Mouse (Mus musculus) ES-E14 (cell line): Measurements from ENCODE around the gene Flnc. TPM values are rescaled to one million over a fixed set of nuclear protein-coding genes. Genes with fewer than 3 reads are reported as not detected.

ENCODE experiments used
- DNase-seq: peaks from one replicate; pipeline ENCODE4 v3.0.0-alpha.2; 2013; ENCODE audit warnings: low read depth, low spot score
- H3K27ac ChIP-seq: 2 replicates; pipeline ENCODE4 v1.5.1; 2012; ENCODE audit warnings: low read depth, mild to moderate bottlenecking, low read length, moderate library complexity, mixed read lengths; ENCODE audit not compliant: poor library complexity, insufficient read depth, severe bottlenecking
- H3K36me3 ChIP-seq: 2 replicates; pipeline ENCODE4 v1.6.1; 2012; ENCODE audit warnings: mild to moderate bottlenecking, low read length, moderate library complexity, mixed read lengths; ENCODE audit not compliant: control insufficient read depth, poor library complexity, insufficient read depth, severe bottlenecking
- H3K4me1 ChIP-seq, 2 experiments: fragments of 150-350 bp in 1 of 2; sonication (generic) in 1 of 2; 2 replicates each; pipeline ENCODE4 v1.6.1; 2012; ENCODE audit warnings: low read length in 2 of 2, mild to moderate bottlenecking in 1 of 2, mixed read lengths in 1 of 2; ENCODE audit not compliant: control insufficient read depth in 2 of 2, insufficient read depth in 2 of 2, poor library complexity in 1 of 2
- H3K4me3 ChIP-seq, 2 experiments: fragments of 150-350 bp in 1 of 2; sonication (generic) in 1 of 2; 2 replicates each; pipeline ENCODE4 v1.5.1; 2012; ENCODE audit warnings: low read length in 2 of 2, low read depth in 1 of 2, mild to moderate bottlenecking in 1 of 2, mixed read lengths in 1 of 2; ENCODE audit not compliant: insufficient read depth in 1 of 2, poor library complexity in 1 of 2, severe bottlenecking in 1 of 2
- H3K9ac ChIP-seq: 2 replicates; pipeline ENCODE4 v1.6.1; 2012; ENCODE audit warnings: low read depth, mild to moderate bottlenecking, low read length, mixed read lengths; ENCODE audit not compliant: poor library complexity, insufficient read depth, severe bottlenecking
- H3K9me3 ChIP-seq: fragments of 150-350 bp; sonication (generic); 2 replicates; pipeline ENCODE4 v1.6.1; 2012; ENCODE audit warnings: low read depth, mild to moderate bottlenecking, low read length; ENCODE audit not compliant: control insufficient read depth, insufficient read depth
- CHD2 ChIP-seq: IDR thresholded peaks from 2 replicates; pipeline ENCODE4 v1.6.1; 2014; ENCODE audit warnings: mild to moderate bottlenecking, low read depth, low read length, inconsistent platforms
- HCFC1 ChIP-seq: IDR thresholded peaks from 2 replicates; pipeline ENCODE4 v1.6.1; 2012; ENCODE audit warnings: low read length, inconsistent platforms, borderline replicate concordance; ENCODE audit not compliant: insufficient read depth
- MAFK ChIP-seq: IDR thresholded peaks from 2 replicates; pipeline ENCODE4 v1.6.1; 2014; ENCODE audit warnings: mild to moderate bottlenecking, low read depth, low read length, inconsistent platforms; ENCODE audit not compliant: insufficient read depth
- ZC3H11A ChIP-seq: IDR thresholded peaks from 2 replicates; pipeline ENCODE4 v1.6.1; 2012; ENCODE audit warnings: low read depth, mild to moderate bottlenecking, inconsistent platforms, low read length, borderline replicate concordance
- ZNF384 ChIP-seq: IDR thresholded peaks from 2 replicates; pipeline ENCODE4 v1.6.1; 2012; ENCODE audit warnings: low read depth, low read length, inconsistent platforms
- in situ Hi-C, 2 experiments: fragments of 600-800 bp; cut with MboI; formaldehyde crosslinking; loops; one replicate each; pipeline ENCODE4 v1.15.1; 2025; ENCODE audit warnings: low sequenced_read_pairs in 2 of 2, inconsistent platforms in 1 of 2; ENCODE audit not compliant: unreplicated experiment in 2 of 2
- total RNA-seq: library from RNA; depleted of rRNA; stranded (reverse); fragments of 300-350 nt; gene quantifications from 2 replicates; pipeline ENCODE4 v1.2.3, GENCODE M21; 2012

Gene Flnc
- total RNA-seq, 1 experiment: 86.4 TPM

DNA sequence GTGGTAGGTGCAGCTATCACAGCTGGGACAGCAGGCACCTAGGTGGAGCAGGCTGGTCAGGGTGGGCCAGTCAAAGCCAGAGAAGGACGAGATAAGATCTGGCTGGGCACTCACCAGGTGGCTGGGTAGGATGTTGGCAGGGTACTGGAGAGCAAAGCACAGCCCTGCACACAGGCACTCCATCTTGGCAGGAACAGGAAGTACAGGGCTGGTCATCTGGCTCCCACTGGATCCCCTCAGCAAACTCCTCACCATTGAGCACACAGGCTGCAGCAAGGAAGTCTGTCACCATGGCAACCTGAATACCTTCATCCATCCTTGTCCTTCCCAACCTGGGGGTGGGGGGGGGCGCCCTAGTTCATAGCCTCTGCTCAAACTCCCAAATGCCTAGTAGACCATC lies 64.7 kb downstream of the Flnc start:
- Histone ChIP-seq H3K27ac (no peak overlapping the region), H3K36me3 (no peaks in the 10 kb centered on the region), H3K9ac (no peak overlapping the region), H3K4me3 (no peak overlapping the region), H3K9me3 (no peaks in the 10 kb centered on the region), H3K4me1 (no peaks in the 10 kb centered on the region; a peak in 1 of 4 replicates)
- no peak for DNase-seq
- in situ Hi-C loops: no loop called here
- TF ChIP-seq MAFK (no peak), HCFC1 (no peak), CHD2 (no peak), ZNF384 (no peak), ZC3H11A (no peak)

DNA sequence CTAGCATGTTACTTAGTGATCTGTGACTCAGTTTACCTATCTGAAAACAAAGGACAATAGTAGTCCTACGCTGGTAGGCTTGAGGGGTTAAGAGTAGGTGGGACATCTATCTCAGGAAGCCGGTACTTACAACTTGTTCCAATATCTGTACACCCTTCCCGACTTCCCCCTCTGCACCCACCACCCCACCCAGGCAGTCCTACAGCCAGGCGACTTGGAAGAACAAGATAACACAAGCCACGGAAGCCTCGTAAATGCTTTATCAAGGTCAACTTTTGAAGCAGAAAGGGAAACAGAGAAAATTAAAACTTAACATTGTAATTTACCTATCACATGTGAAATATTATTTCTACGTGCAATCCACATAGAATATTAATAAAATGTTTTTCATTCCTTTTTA lies 67.1 kb downstream of the Flnc start:
- H3K36me3 ChIP-seq: no peaks in the 10 kb centered on the region

DNA sequence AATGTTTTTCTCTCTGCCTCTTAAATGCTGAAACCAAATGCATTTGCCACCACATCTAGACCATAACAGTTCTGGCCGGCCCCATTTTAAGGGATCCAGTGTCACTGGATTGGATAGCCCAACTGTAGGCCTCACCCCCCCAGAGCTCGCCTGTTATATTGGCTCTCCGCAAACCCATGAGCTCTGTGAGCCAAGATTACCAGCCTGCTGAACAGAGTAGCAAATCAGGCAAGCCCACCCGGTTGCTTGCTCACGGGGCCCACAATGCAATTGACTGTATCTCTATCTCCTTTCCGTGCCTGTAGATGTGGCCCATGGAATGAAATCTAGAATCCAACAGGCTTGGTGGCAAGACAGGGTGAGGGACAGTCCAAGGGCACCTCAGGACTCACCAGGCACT lies 67.8 kb downstream of the Flnc start:
- H3K9ac ChIP-seq: no peak overlapping the region
- in situ Hi-C loops: no loop called here
- no peak overlapping the region for H3K27ac ChIP-seq
- no peaks in the 10 kb centered on the region for H3K36me3 ChIP-seq
- H3K4me3 ChIP-seq: no peak overlapping the region
- H3K4me1 ChIP-seq: no peaks in the 10 kb centered on the region; a peak in 1 of 4 replicates
- TF ChIP-seq CHD2 (no peak), HCFC1 (no peak), MAFK (no peak), ZC3H11A (no peak), ZNF384 (no peak)
- H3K9me3 ChIP-seq: no peaks in the 10 kb centered on the region
- no peak for DNase-seq

More for the DNA sequence above, 67.1 kb downstream of the Flnc start:
- in situ Hi-C loops: no loop called here
- Histone ChIP-seq H3K27ac (no peak overlapping the region), H3K9ac (no peak overlapping the region), H3K4me3 (no peak overlapping the region), H3K9me3 (no peaks in the 10 kb centered on the region), H3K4me1 (no peaks in the 10 kb centered on the region; a peak in 1 of 4 replicates)
- no peak for DNase-seq
- no peak for TF ChIP-seq CHD2
- no peak for TF ChIP-seq MAFK
- TF ChIP-seq ZNF384: no peak
- TF ChIP-seq ZC3H11A: no peak
- no peak for TF ChIP-seq HCFC1

DNA sequence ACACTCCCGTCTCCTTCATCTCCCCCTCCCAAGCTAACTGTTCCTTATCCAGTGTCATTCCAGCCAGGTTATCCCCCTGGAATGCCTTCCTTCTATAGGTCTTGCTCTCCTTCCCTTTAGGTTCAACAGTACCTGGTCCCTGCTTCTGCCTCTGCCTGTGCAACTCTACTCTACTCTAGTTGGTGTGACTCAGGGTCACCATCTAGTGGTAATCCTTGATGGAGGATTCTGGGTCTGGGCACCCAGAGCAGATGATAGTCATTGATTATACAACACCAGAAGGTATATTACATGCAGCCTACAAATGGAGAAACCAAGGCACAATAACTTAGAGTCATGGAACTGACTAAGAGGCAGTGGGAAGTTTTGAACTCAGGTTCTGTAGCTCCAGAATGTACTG lies 68.5 kb downstream of the Flnc start:
- no peak for DNase-seq
- Histone ChIP-seq H3K4me1 (no peaks in the 10 kb centered on the region; a peak in 1 of 4 replicates), H3K36me3 (no peaks in the 10 kb centered on the region), H3K27ac (no peak overlapping the region), H3K4me3 (no peak overlapping the region), H3K9me3 (no peaks in the 10 kb centered on the region), H3K9ac (no peak overlapping the region)
- TF ChIP-seq CHD2 (no peak), ZC3H11A (no peak), MAFK (no peak), HCFC1 (no peak), ZNF384 (no peak)
- in situ Hi-C loops: no loop called here

DNA sequence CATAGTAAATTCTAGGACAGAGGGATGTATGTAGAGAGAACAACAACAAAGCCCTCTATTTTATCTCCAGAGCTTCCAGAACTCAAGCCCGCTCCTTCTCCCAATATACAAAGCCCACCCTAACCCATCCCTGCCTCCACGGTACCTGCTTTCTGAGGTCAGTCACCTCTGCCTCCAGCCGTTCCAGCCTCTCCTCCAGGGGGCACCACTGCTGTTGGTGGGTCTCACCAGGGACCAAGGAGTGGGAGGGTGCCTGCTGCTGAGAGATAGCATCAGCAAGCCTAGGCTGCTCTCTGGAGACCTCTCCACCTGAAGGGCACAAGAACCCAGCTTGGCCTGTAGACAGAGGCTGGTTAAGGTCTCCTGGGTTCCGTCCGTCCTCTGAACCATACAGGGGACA lies 72.4 kb downstream of the Flnc start:
- no peak for TF ChIP-seq ZNF384
- TF ChIP-seq ZC3H11A: no peak
- TF ChIP-seq MAFK: no peak
- no peak for TF ChIP-seq CHD2
- no peak for TF ChIP-seq HCFC1
- Histone ChIP-seq H3K27ac (no peak overlapping the region), H3K4me3 (no peak overlapping the region), H3K9ac (no peak overlapping the region), H3K9me3 (no peaks in the 10 kb centered on the region), H3K4me1 (peaks cover 2 to 6% of the 10 kb centered on the region in 2 experiments; a peak in 2 of 4 replicates), H3K36me3 (no peaks in the 10 kb centered on the region)
- no peak for DNase-seq
- in situ Hi-C loops: no loop called here
